Mouse (Mus musculus) layer of hippocampus, adult 11-12 months (tissue): ENCODE data around the gene Hnrnpa3.

Experiments
- DNase-seq: peaks from one replicate; pipeline ENCODE4 v3.0.0; 2022; ENCODE audit warnings: low spot score

The Hnrnpa3 gene

GRCm38 (mm10) chr2:75704234-75705161, 45.4 kb downstream of the Hnrnpa3 start, which contains the start of gene Nfe2l2:
TSS of gene Nfe2l2 (minus strand) at chr2:75704641.
- peak; percentile 91 for DNase-seq

DNA sequence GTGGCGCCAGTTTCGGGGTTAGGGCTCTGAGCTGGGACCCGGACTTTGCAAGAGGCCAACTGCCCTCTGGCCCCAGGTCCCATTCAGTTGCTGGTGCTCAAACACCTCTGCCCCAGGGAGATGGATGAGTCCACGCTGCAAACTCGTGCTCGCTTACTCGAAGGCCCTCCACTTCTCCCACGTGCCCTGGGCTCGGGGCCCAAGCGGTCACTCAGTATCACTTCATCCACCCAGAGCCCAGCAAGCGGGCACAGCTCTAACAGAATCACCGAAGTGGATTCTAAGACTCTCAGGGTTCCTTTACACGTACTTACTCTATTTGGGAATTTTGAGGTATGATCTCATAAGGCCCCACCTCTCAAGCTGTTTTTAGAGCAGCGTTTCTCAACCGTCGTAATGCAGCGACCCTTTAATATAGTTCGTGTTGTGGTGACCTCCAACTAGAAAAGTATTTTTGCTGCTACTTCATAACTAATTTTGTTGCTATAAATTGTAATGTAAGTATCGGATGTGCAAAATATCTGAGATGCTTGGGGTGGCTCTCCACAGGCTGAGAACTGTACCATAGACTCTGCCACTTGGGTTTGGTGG, 46.2 kb downstream of the Hnrnpa3 start:
- peak; percentile 41 for DNase-seq

DNA sequence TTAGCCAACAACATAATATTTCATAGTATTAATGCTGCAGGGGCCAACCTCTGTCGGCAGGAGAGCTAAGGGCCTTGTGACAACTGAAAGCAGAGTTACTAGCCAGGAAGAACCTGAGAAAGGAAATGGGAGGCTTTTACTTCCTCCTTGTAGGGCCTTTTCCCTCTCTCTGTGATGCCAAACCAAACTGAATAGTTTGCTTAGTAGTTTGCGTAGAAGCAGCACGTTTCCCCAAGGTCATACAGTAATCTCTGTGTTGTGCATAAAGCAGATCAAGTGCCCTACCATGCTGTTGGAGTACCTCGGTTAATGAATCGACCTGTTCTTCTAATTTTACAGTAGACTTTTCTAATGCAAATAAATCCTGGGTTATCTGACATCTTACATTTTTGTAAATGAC, 47.4 kb downstream of the Hnrnpa3 start:
- DNase-seq: no peak

- no peak for DNase-seq
These were observed 48.4 kb downstream of the Hnrnpa3 start for GRCm38 (mm10) chr2:75707420-75707819.

DNA sequence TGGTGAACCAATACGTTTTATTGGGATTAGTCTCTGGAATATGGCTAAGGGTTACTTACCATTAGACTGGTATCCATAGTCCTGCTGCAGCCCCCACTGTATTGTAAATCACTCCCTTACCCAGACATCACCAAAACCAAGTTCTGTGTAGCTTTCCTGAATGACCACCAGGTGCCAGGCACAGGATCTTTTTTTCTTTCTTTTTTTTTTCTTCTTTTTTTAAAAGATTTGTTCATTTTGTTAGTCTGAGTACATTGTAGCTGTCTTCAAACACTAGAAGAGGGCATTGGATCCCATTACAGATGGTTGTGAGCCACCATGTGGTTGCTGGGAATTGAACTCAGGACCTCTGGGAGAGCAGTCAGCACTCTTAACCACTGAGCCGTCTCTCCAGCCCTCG, 54.0 kb downstream of the Hnrnpa3 start:
- DNase-seq: no peak

DNA sequence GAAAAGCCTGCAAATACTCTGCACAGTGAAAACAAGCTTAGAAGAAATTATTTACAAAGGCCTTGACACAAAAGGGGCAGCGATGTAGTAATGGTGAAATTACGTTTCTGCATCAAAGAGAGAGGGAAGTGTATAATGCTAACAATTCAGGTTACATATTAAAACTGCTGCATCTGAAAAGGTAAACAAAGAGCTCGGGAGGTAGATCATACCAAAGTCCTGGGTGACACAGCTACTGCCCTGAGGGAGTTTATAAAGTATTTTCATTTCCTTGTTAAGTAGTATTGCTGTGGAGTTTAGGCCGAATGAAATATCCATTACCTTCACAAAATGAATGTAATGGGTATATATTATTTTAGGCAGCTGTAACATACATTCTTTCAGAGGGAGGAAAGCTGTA, 55.7 kb downstream of the Hnrnpa3 start:
- no peak for DNase-seq

DNA sequence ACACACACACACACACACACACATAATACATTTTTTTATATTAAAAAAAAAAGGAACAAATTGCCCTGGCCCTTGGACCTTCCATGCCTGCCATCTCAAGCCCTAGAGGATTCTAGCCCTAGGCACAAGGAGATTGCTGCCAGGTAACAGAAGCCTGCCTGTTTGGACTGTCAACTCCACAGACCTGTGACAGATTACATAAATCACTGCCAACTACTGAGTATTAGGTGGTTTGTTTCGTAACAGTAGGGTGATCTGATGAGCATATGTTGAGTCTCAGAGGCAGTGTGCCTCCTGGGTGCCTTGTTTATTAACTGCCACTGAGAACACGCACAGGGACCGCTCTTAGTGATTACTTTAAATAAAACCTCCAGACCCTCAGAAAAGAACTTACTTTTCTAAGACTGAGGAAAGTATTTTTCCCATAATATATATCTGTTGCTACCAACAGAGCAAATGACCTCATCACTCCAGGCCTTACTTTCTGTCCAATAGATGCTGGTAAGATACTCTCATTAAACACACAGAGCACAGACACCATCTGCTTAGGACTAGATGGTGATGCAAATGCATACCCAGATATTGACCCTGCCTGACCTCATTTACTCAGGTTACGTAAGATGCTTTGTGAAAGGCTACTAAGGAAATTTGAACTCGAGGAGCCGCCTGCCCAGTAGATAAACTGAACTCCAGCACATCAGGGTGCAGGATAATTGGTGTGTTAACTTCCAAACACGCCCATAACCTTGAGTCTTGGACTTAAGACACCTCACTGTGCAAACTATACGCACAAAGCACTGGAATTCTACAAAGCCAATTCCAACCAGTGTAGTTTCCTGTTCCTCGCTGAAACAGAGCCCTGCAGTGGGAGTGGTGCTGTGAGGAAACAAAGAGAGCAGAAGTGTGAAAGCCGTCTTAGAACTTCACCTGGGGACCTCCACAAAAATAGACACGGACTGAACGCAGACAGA, 57.3 kb downstream of the Hnrnpa3 start:
- no peak for DNase-seq
